Mouse (Mus musculus) limb, embryonic 14.5 days (tissue): Measurements from ENCODE around the gene Map10. TPM values are rescaled to one million over a fixed set of nuclear protein-coding genes. Genes with fewer than 3 reads are reported as not detected.

Source experiments
- ATAC-seq: fragments of 200-750 bp; cut with Nextera tagmentation; 2 replicates; pipeline ENCODE4 v1.8.0; 2017; ENCODE audit warnings: low read depth, moderate number of reproducible peaks, moderate TSS enrichment; ENCODE audit not compliant: low FRiP score
- DNase-seq: peaks from one replicate; pipeline ENCODE4 v3.0.0-alpha.2; 2015; ENCODE audit warnings: low spot score
- H3K27ac ChIP-seq: fragments of 300-500 bp; sonication (generic); replicated peaks from 2 replicates; pipeline ENCODE4 v1.5.1; 2014; ENCODE audit warnings: low read depth, mild to moderate bottlenecking, low read length, moderate library complexity, mixed read lengths
- H3K27me3 ChIP-seq: fragments of 300-500 bp; sonication (generic); 2 replicates; pipeline ENCODE4 v1.6.1; 2014; ENCODE audit warnings: low read length, mixed read lengths; ENCODE audit not compliant: control insufficient read depth, insufficient read depth
- H3K36me3 ChIP-seq: fragments of 300-500 bp; sonication (generic); 2 replicates; pipeline ENCODE4 v1.6.1; 2014; ENCODE audit warnings: mild to moderate bottlenecking, low read length, moderate library complexity, mixed read lengths; ENCODE audit not compliant: control insufficient read depth, insufficient read depth
- H3K4me1 ChIP-seq: fragments of 300-500 bp; sonication (generic); 2 replicates; pipeline ENCODE4 v1.6.1; 2014; ENCODE audit warnings: antibody characterized with exemption, low read length, mixed read lengths; ENCODE audit not compliant: control insufficient read depth, insufficient read depth
- H3K4me2 ChIP-seq: fragments of 300-500 bp; sonication (generic); replicated peaks from 2 replicates; pipeline ENCODE4 v1.6.1; 2014; ENCODE audit warnings: low read depth, mild to moderate bottlenecking, low read length, moderate library complexity; ENCODE audit not compliant: severe bottlenecking
- H3K4me3 ChIP-seq: fragments of 300-500 bp; sonication (generic); replicated peaks from 2 replicates; pipeline ENCODE4 v1.5.1; 2014; ENCODE audit warnings: low read length
- H3K9ac ChIP-seq: fragments of 300-500 bp; sonication (generic); 2 replicates; pipeline ENCODE4 v1.6.1; 2014; ENCODE audit warnings: mild to moderate bottlenecking, low read depth, low read length, moderate library complexity; ENCODE audit not compliant: severe bottlenecking
- H3K9me3 ChIP-seq: fragments of 300-500 bp; sonication (generic); 2 replicates; pipeline ENCODE4 v1.6.1; 2016; ENCODE audit warnings: low read length; ENCODE audit not compliant: control insufficient read depth
- POLR2A ChIP-seq: fragments of 200-500 bp; IDR thresholded peaks from 2 replicates; pipeline ENCODE4 v1.8.0; 2012; ENCODE audit warnings: inconsistent platforms, mild to moderate bottlenecking, moderate library complexity, borderline replicate concordance; ENCODE audit not compliant: insufficient read depth, insufficient read length; ENCODE audit errors: extremely low read depth
- WGBS: fragments of 180-500 bp; shearing (Covaris S2); extraction: QIAGEN DNeasy Blood & Tissue Kit; methylation state at CpG from one replicate; pipeline ENCODE4 v1.1.7; 2014; 5-methylcytosine and 5-hydroxymethylcytosine counted together
- polyA plus RNA-seq, 2 experiments: library from polyadenylated mRNA; depleted of rRNA in 1 of 2; stranded (reverse) in 1 of 2; unstranded in 1 of 2; fragments of >200 nt; fragmentation: Nextera tagmentation in 1 of 2; extraction: Ambion mirVana in 1 of 2; gene quantifications; 2 replicates each; pipeline versions ENCODE4 v1.2.1 to v1.2.3; 2012 to 2014

Map10 gene
- polyA plus RNA-seq, 2 experiments = 3.4 to 6.0 TPM

GRCm38 (mm10) chr8:125705816-125706215, 36.2 kb downstream of the Map10 start:
- Histone ChIP-seq H3K9ac (no peak overlapping the region), H3K4me2 (no peak overlapping the region), H3K4me3 (no peak overlapping the region), H3K4me1 (no peaks in the 10 kb centered on the region), H3K9me3 (no peaks in the 10 kb centered on the region), H3K36me3 (no peaks in the 10 kb centered on the region), H3K27me3 (no peaks in the 10 kb centered on the region), H3K27ac (no peak overlapping the region)
- TF ChIP-seq POLR2A = no peak
- WGBS = 68% methylated on average over 7 of the region's 7 CpGs
- ATAC-seq (no peak), DNase-seq (no peak)

GRCm38 (mm10) chr8:125709171-125709570, 39.6 kb downstream of the Map10 start:
- Histone ChIP-seq H3K9me3 (no peaks in the 10 kb centered on the region), H3K27ac (no peak overlapping the region), H3K4me3 (no peak overlapping the region), H3K4me1 (no peaks in the 10 kb centered on the region), H3K36me3 (no peaks in the 10 kb centered on the region), H3K27me3 (no peaks in the 10 kb centered on the region), H3K9ac (no peak overlapping the region), H3K4me2 (no peak overlapping the region)
- WGBS = 87% methylated on average over 5 of the region's 5 CpGs
- no peak for ATAC-seq
- TF ChIP-seq POLR2A = no peak
- DNase-seq = no peak

GRCm38 (mm10) chr8:125711514-125711913, 41.9 kb downstream of the Map10 start:
- no peak overlapping the region for H3K4me2 ChIP-seq
- H3K4me3 ChIP-seq = no peak overlapping the region
- DNase-seq (no peak), ATAC-seq (no peak)
- no peak overlapping the region for H3K27ac ChIP-seq
- no peaks in the 10 kb centered on the region for H3K36me3 ChIP-seq
- 82% methylated on average over 5 of the region's 5 CpGs for WGBS
- TF ChIP-seq POLR2A = no peak
- 0 out of 2 replicates have a peak, but pooled peaks cover under 1% of the 10 kb centered on the region for H3K4me1 ChIP-seq
- no peaks in the 10 kb centered on the region for H3K9me3 ChIP-seq
- no peak overlapping the region for H3K9ac ChIP-seq
- H3K27me3 ChIP-seq = no peaks in the 10 kb centered on the region

DNA sequence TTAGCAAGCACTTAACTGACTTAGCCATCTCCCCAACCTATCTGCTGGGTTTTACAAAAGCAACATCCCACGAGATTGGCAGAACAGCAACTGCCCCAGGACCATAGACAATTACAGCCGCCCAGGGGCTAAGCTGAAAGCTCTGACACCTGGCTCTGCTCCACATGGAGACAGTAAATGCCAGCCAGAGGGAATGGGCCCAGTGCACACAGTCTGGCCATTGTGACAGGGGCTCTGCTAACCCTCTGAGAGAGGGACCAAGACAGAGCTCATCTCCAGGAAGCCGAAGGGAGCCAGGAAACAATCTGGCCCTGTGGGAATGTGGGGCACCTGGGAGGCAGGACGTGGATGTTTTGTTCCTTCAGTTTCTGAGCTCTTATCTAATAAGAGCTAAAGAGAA, 46.6 kb downstream of the Map10 start:
- WGBS = 27% methylated on average over 4 of the region's 4 CpGs
- DNase-seq = no peak

GRCm38 (mm10) chr8:125716613-125717012, 47.0 kb downstream of the Map10 start:
- Histone ChIP-seq H3K27ac (no peak overlapping the region), H3K27me3 (no peaks in the 10 kb centered on the region), H3K9ac (no peak overlapping the region), H3K9me3 (no peaks in the 10 kb centered on the region), H3K4me1 (0 out of 2 replicates have a peak, but pooled peaks cover 5% of the 10 kb centered on the region), H3K36me3 (no peaks in the 10 kb centered on the region), H3K4me2 (no peak overlapping the region), H3K4me3 (no peak overlapping the region)
- 19% methylated on average over 7 of the region's 7 CpGs for WGBS
- no peak for TF ChIP-seq POLR2A
- ATAC-seq (no peak), DNase-seq (no peak)

More for the DNA sequence above, 46.6 kb downstream of the Map10 start:
- no peaks in the 10 kb centered on the region for H3K36me3 ChIP-seq
- no peak for TF ChIP-seq POLR2A
- no peak overlapping the region for H3K4me2 ChIP-seq
- 0 out of 2 replicates have a peak, but pooled peaks cover 5% of the 10 kb centered on the region for H3K4me1 ChIP-seq
- H3K27me3 ChIP-seq = no peaks in the 10 kb centered on the region
- H3K9ac ChIP-seq = no peak overlapping the region
- no peaks in the 10 kb centered on the region for H3K9me3 ChIP-seq
- H3K27ac ChIP-seq = no peak overlapping the region
- no peak overlapping the region for H3K4me3 ChIP-seq
- ATAC-seq = no peak

DNA sequence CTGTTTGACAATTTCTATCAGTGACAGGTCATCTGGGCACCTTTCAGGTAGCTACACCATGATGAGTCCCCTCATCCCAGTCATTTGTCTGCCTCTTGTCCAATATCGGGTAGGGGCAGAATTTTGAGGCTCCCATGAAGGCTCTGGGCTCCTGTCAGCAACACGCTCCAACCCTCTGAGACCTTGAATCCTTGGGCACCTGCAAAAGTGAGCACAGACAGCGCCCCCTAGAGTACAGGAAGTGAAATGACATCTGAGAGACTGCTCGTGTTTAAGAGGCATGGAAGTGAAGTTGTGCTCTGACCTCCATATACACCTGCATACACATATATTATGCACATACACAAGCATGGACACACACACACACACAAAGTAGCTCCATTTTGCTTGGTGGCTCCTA, 49.3 kb downstream of the Map10 start:
- ATAC-seq = no peak

More for the DNA sequence above, 49.3 kb downstream of the Map10 start:
- Histone ChIP-seq H3K9ac (no peak overlapping the region), H3K4me2 (no peak overlapping the region), H3K4me1 (peaks cover 14% of the 10 kb centered on the region; the same call in 1 of the 2 replicates), H3K36me3 (no peaks in the 10 kb centered on the region), H3K9me3 (no peaks in the 10 kb centered on the region), H3K27me3 (no peaks in the 10 kb centered on the region), H3K27ac (no peak overlapping the region), H3K4me3 (no peak overlapping the region)
- no peak for TF ChIP-seq POLR2A
- DNase-seq = no peak
- 63% methylated on average over 4 of the region's 4 CpGs for WGBS
